Mouse (Mus musculus) heart, embryonic 16.5 days (tissue): ENCODE results near the gene Kifc5b. TPM values are rescaled to one million over a fixed set of nuclear protein-coding genes. Genes with fewer than 3 reads are reported as not detected.

Experiments used
- ATAC-seq: fragments of 200-750 bp; cut with Nextera tagmentation; replicated peaks from 2 replicates; pipeline ENCODE4 v1.8.0; 2017; ENCODE audit warnings: moderate number of reproducible peaks; ENCODE audit not compliant: insufficient read depth, low FRiP score; ENCODE audit errors: extremely low read depth
- H3K27ac ChIP-seq: fragments of 300-500 bp; sonication (generic); 2 replicates; pipeline ENCODE4 v1.5.1; 2014; ENCODE audit warnings: mild to moderate bottlenecking, low read length, control low read depth, moderate library complexity
- H3K27me3 ChIP-seq: fragments of 300-500 bp; sonication (generic); 2 replicates; pipeline ENCODE4 v1.6.1; 2014; ENCODE audit warnings: low read length, mixed read lengths; ENCODE audit not compliant: control insufficient read depth, insufficient read depth
- H3K36me3 ChIP-seq: fragments of 300-500 bp; sonication (generic); 2 replicates; pipeline ENCODE4 v1.6.1; 2014; ENCODE audit not compliant: control insufficient read depth, insufficient read depth
- H3K4me1 ChIP-seq: fragments of 300-500 bp; sonication (generic); 2 replicates; pipeline ENCODE4 v1.6.1; 2014; ENCODE audit warnings: low read length, mixed read lengths; ENCODE audit not compliant: control insufficient read depth, insufficient read depth
- H3K4me2 ChIP-seq: fragments of 300-500 bp; sonication (generic); 2 replicates; pipeline ENCODE4 v1.6.1; 2014; ENCODE audit warnings: low read depth, mild to moderate bottlenecking, control low read depth, low read length
- H3K4me3 ChIP-seq: fragments of 300-500 bp; sonication (generic); 2 replicates; pipeline ENCODE4 v1.5.1; 2014; ENCODE audit warnings: mild to moderate bottlenecking, control low read depth, low read length
- H3K9ac ChIP-seq: fragments of 300-500 bp; sonication (generic); 2 replicates; pipeline ENCODE4 v1.6.1; 2014; ENCODE audit warnings: low read length, control low read depth
- H3K9me3 ChIP-seq: fragments of 300-500 bp; sonication (generic); replicated peaks from 2 replicates; pipeline ENCODE4 v1.6.1; 2016; ENCODE audit warnings: low read length; ENCODE audit not compliant: control insufficient read depth
- WGBS: fragments of 180-500 bp; shearing (Covaris S2); extraction: QIAGEN DNeasy Blood & Tissue Kit; methylation state at CpG from one replicate; pipeline ENCODE4 v1.1.7; 2014; 5-methylcytosine and 5-hydroxymethylcytosine counted together
- microRNA-seq: library from miRNA; unstranded; fragments of <30 nt; microRNA quantifications from one replicate; pipeline ENCODE4, GENCODE M21; 2017
- polyA plus RNA-seq: library from polyadenylated mRNA; unstranded; fragments of >200 nt; fragmentation: Nextera tagmentation; extraction: Ambion mirVana; gene quantifications from 2 replicates; pipeline ENCODE4 v1.2.1, GENCODE M21; 2015

The Kifc5b gene
- polyA plus RNA-seq, 1 experiment from 2014 or later: 6.9 TPM

GRCm38 (mm10) chr17:26981050-26981449 is 64.2 kb downstream of the Kifc5b start:
- H3K36me3 ChIP-seq: peaks cover 16% of the 10 kb centered on the region
- 0 out of 2 replicates have a peak, but pooled peaks cover 6% of the 10 kb centered on the region for H3K4me1 ChIP-seq
- no peak overlapping the region for H3K4me2 ChIP-seq
- no peaks in the 10 kb centered on the region for H3K9me3 ChIP-seq
- peak overlapping the region; percentile 30; the same call in 1 of the 2 replicates for H3K27ac ChIP-seq
- H3K4me3 ChIP-seq: no peak overlapping the region
- 50% methylated on average over 2 of the region's 2 CpGs for WGBS
- H3K9ac ChIP-seq: no peak overlapping the region
- no peak; the same call in 1 of the 2 replicates for ATAC-seq
- no peaks in the 10 kb centered on the region for H3K27me3 ChIP-seq

Small RNAs within 50 kb of the gene (microRNA-seq; reads per million reads assigned to microRNA genes)
- gene Gm27775: not detected
- gene Mir3083: not detected
- gene Mir6968: not detected

Other genes starting within 250 kb of the Kifc5b start
- gene Crebrf, start 201.4 kb upstream of the Kifc5b start, polyA plus RNA-seq: 5.9 and 6.4 TPM in 2 replicates
- 56.8 and 56.9 TPM in 2 replicates for gene Bnip1, start 136.0 kb upstream of the Kifc5b start, polyA plus RNA-seq
- gene Nkx2-5, start 72.1 kb upstream of the Kifc5b start, polyA plus RNA-seq: 123 and 132 TPM in 2 replicates
- gene Phf1, start 16.0 kb downstream of the Kifc5b start, polyA plus RNA-seq: 7.5 and 8.7 TPM in 2 replicates
- 163 and 169 TPM in 2 replicates for gene Cuta, start 22.5 kb downstream of the Kifc5b start, polyA plus RNA-seq
- gene Syngap1, start 24.2 kb downstream of the Kifc5b start, polyA plus RNA-seq: 1.2 and 1.3 TPM in 2 replicates
- 10.0 and 12.0 TPM in 2 replicates for gene Zbtb9, start 56.1 kb downstream of the Kifc5b start, polyA plus RNA-seq
- gene Bak1, start 111.9 kb downstream of the Kifc5b start, polyA plus RNA-seq: 5.8 and 6.2 TPM in 2 replicates
- 2.2 and 2.6 TPM in 2 replicates for gene Itpr3, start 140.2 kb downstream of the Kifc5b start, polyA plus RNA-seq
- 272 and 283 TPM in 2 replicates for gene Uqcc2, start 216.8 kb downstream of the Kifc5b start, polyA plus RNA-seq